Mouse (Mus musculus) natural killer cell, adult 2 months (primary cell): ENCODE data around the gene Rpl34.

ENCODE experiments used
- DNase-seq, 2 experiments: peaks; one replicate each; pipeline ENCODE4 v3.0.0; 2022; ENCODE audit warnings: low spot score in 2 of 2

The Rpl34 gene

DNA sequence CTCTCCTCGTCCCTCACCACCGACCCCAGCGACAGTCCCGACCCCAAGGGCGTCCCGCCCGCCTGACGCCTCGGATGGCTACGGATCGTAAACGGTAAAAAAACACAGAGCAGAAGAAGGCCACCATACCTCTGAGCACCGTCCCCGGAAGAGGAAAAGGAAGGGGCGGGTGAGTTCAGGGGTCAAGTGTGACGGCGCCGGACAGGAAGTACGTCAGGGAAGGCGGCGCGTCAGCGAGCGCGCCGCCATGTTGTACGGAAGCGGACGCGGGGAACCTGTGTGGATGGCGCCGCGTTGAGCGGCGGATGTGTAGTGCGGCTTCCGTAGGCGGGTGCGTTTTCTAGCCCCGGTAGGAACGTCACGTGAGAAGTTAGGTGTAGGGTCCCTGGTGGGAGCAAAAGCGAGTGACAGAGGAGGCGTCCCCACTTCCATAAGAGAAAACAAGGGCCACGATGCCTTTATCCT, at the start of gene Rpl34:
Gene Rpl34, minus strand, starts transcription at position 210 of the 465 bp plus-strand sequence.
- DNase-seq = peak; percentile 90 to 92

DNA sequence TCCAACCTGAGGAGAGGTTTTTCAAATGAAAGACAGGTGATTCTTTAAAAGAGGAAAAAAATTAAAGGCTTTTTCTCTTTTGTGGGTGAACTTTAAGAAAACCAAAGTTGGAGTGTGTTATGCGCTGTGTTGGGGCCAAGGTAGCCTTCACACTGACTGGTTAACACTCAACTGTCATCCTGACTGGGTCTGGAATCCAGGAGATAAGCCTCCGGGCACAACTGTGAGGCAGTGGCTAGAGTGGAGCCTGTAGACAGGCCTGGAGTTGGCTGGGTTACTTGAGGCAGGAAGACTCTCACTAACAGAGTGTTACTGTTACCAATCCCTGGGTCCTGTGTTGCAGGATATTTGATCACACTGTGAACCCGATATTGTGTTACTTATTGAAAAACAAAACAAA, 38.0 kb upstream of the Rpl34 start:
- DNase-seq = no peak

DNA sequence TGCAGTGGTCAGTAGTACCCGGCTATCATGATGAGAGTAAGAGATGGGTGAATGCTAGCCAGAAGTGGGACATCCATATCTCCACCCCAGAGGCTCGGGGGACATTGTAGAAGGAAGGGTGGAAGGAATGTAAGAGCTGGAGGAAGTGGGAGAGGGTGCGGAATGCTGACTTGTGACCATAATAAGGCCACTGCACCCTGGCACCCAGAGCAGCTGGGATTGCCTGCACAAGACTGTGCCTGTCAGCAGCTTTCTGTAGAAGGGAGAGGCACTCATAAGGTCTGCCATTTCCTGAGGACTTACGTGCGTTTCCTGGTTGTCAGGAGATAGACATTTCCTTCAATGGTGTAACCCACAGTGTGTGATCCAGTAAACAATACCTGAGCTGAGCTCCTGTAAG, 33.9 kb upstream of the Rpl34 start:
- no peak for DNase-seq

DNA sequence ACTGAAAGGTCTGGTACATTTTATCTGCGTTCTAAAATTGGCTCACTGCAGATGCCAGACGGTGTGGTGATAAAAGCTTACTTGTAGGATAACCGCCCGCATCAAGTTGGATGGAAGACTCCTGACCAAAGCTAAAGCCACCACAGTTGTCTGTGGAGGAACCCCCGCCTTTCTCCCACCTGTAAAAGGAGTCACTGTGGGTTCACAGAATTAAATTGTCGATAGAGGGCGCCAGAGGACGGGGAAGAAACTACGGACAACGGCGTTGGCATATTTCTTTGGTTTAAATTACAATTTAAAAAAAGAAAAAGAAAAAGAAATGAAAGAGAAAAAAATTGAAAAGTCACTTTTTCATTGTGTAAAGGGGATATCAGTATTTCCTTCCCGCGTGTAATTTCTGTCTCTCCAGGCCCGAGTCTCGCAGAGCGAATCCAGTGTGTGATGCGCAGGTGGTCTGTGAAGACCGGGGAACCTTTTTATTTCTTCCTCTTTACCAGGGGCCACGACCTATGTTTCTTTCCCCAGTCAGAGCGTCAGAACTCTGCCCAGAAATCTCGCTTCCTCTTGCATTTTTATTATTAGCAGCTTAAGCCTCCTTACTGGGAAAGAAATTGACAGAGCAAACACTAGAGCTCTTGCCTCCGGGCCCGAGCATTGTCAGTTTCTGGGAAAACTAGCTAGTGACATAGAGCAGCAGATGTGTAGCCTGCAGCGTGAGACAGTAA, 30.7 kb upstream of the Rpl34 start:
- peak; percentile 27 to 71 for DNase-seq

DNA sequence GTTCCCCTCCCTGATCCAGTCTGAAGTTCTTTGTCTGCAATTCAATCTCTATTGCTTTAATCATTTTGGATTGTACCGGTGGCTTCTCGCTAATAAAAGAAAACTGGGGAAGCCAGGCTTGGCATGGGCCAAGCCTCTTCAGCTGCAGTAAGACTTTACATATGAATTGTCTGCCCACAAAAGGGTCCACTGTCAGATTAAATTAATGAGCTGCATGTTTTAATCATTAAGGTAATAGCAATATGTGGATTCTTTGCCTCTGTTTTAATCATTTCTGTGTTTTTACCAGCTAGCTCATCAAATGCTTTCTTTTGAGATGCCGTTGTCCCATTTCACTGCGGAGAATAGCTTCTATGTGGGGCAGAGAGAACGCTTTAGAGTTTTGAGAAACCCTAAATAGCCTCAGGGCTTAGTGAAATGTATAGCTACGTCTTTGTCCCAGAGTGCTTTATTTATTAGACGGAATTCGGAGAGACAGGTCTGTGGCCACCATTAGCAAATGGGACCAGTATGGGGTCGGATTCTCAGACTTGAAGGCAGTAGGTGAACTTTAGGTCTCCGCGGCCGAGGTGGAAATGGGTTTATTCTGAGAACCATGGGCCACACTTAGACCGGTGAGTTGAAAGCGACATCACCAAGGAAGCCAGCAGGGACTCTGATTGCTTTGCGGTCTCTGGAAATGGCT, 28.1 kb upstream of the Rpl34 start:
- no peak for DNase-seq

DNA sequence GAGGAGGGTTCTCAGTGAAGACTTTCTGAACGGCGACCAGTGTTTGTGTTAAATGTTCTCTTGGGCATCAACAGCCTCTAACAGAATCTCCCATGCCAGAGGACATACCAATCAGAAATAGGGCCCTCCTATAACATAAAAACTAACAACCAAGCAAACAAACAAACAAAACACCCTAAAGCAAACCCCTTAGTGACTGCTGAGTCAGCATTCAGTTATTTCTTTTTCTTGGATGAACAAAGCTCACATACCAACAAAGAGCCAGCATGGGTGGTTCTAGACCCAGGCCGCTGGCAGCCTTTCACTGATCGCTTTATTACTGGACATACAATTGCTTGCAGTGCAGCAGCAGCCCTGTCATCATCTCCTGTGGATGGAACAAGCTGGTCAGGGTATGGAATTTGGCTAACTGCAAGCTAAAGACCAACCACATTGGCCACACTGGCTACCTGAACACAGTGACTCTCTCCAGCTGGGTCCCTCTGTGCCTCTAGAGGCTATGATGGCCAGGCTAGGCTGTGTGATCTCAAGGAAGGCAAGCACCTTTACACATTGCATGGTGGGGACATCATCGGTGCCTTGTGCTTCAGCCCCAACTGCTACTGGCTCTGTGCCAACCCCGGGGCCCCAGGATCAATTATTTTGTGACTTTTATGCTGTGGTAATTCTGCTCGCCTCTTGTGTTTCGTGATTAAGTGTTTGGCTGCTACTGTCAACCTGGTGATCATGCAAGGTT, 27.1 kb upstream of the Rpl34 start:
- no peak for DNase-seq

DNA sequence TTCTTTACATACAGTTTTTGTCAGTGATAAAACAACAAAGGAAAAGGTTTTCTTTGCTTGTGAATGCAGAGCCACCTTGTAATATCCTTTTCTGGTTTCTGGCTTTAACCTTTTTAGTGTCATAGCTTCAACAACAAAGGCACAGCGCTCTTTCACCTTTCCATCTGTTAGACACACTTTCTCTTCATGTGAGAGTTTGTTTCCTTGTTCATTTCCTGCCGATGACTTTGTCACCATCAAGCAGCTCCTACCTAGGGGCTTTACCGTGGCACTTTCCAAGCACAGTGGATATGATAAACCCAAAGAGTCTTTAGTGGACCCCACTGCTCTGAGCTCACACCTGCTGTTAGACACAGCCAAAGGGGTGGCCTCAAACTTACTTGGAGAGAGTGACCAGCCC, 19.0 kb upstream of the Rpl34 start:
- DNase-seq = no peak

DNA sequence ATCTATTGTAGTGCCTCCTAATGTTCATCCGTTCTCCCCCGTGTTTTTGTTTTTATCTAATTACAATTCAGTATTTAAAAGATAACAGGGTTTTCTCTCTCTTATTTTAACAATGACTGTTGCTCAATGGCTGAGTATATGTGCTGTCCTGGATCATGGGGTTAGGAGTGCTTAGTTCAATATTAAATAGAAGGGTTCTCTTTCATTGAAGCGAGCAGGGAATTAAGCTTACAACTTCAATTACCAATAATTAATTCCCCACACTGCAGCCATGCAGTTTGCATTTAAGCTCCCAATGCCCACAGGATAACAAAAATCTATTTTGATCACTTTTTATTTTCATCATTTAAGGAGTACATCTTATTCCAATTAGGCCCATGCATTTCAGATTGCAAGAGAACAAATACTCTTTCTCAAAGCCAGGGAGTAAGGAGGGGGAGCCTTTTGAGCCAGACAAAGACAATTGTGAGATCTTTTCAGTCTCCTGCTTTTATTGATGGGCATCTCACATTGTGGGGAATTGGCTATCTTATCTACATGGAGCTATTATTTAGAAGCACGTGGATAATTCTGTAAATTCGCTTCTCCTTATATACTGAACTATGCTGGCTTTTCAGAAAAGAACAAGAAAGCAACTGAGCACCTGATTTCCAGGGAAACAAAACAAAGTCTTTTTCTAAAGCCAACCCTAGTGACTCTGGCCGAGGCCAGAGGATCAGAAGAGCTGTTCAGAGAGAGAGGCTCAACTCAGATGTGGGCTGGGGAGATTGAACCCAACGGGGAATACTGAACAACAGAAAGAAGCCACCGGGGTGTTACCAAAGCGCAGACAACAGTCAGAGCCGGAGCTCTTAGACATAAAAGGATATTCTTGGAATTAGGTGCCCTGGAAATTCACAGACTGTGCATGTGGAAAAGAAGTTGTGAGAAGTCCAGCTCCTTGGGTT, 16.7 kb upstream of the Rpl34 start:
- no peak for DNase-seq

DNA sequence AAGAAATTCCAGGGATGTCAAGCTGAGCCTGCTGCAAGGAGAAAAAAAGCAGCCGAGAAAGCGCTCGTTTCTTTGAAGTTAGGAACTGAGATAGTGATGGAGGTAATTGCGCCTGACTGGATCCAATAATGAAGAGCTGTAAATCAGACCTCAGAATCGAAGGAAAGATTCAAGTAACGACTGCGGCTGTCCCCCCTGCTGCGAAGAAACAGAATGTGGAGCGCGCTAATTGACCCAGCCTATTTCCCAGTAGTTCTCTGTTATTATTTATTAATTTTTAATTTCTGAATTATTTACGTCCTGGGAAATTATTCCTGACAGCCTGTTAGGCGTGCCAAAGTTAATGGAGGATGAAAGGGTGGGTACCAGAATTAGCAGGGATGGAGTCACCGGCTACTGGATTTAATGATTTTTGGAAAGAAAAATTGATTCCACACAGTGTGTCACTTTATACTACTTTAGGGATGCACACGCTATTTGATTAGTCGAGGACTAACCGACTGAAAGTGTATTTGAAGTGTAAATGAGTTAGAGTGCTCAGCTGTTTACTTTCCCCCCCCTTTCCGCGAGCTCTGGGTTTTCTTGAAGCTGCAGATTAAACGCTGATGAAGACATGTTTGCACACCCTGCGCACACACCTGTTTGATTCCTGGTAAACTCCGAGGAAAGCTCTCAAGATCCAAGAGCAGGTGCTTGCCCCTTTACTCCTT, 7.6 kb upstream of the Rpl34 start:
- no peak for DNase-seq

DNA sequence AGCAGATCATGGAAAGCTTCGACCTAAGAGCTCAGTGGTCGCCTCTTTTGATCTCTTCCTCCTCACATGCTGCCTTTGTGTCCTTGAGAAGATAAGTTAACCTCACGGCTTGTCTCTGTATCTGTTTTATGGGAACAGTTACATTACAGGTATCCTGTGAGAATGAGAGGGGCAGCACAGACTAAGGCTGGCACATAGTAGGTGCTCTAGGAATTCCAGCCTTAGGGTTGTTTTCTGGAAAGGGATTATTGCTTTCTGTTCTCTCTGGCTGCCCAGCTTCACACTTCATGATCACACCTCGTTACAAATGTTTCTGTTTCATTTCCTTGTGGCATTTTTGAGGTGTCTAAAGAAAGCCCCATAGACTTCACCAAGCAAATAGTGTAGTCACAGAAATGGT, 6.6 kb upstream of the Rpl34 start:
- peak in 1 of 2 experiments; percentile 33 for DNase-seq

DNA sequence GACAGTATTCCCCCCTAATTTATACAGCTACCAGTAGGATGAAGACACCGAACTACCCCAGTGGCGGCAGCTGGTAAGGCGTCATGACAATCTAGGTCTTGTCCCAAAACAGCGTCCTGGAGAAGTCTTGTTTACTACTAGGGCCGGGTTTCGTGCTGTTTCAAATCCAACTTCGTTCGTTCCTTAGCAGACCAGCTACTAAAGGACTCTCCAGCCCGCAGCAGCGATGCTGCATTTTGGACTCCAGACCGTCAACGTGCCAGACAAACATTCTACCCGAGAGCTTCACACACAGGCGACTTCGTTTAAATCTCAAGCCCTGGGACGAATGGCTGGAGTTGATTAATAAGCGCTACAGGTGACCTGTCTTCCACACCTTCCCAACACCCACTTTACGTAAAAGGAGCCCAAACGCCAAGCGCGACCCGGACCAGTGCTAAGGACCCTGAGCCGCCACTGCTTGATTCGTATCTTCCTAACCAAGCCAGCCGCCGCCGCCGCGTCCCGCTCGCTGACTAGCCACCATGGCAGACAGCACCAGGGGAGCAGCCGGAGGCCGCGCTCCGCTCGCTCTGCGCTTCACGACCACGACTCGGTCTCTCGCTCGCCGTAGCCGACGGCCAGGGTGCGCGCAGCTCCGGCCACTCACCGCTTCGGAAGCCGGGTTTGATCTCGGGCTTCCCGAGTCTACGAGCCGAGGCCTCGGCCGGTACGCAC, 568 bp downstream of the Rpl34 start:
- DNase-seq = peak; percentile 28 to 45

DNA sequence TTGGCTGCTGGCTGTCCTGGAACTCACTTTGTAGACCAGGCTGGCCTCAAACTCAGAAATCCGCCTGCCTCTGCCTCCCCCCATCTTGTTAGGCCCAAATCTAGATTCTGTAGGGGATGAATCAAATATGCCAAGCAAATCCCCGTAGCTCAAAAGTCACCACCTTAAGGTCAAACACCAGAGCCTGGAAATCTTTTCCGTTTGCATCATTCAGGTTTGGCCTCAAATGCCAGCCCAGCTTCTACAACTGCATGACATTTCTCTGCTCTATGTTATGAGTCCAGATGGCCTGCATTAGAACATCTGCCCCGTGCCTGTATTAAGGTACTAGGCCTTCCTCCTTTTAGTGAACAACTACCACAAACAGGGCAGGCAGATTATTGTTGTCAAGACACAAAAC, 2.5 kb downstream of the Rpl34 start:
- DNase-seq = no peak

DNA sequence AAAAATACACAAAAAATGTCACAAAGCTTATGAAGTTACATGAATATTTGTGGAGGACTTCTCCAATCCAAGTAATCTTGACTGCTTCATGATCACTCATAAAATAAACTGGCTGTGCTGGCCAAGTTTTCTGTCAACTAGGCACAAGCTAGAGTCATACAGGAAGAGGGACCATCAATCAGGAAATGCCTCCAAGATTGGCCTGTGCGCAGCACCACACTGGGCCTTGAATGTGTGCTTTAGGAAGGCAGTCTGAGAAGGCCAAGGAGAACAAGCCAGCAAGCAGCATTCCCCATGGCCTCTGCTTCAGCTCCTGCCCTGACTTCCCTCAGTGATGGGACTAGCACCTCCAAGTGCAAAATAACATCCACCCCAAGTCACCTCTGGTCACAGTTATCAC, 3.2 kb downstream of the Rpl34 start:
- DNase-seq = no peak

DNA sequence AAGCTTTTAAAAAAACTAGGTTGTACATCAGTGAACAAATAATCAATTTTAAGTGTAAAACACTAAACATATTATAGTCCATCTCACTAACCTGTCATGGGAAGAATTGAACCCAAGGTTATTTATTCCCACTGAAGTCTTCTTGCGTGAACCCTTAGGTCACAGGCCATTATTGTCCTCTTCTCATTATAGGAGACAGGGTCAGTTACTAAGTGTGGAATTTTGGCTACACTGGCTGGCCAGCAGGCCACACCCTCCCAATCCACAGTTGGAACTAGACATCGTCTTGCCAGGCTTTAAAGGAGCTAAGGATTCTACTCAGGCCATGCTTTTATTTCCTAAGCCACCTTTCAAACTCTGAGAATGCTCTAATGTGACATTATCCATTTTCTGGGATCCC, 4.5 kb downstream of the Rpl34 start:
- no peak for DNase-seq

DNA sequence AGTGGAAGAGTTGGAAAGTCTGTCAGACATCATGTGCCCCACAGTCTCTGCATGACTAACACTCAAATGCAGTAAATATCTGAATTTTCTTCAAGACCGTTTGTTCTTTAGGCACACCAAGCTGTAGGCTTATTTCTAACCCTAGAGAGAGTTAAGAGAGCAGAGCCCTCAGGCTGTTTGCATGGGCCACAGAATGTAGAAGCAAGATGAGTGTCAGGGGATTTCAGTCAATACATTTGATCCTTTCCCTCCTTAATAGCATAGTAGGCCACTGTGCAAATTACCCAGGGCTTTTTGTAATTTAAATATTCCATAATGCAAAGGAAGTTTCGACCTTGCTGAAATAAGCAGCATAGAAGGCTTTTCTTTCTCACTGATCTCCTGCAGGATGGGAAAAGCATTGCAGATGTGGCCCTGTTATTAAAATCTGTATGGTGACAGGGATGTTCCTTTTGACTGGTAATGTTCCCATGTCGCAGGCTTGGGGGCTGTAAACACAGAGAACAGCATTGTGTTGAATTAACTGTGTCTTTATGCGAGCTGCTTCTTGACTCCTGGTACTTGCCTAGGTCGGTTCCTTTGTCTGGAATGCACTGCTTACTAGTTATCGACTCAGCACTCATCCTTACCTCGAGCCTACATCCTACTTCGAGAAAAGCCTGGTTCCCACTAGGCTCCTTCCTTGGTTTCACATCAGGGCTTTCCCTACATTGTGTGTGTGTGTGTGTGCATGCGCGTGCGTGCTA, 7.3 kb downstream of the Rpl34 start:
- no peak for DNase-seq

DNA sequence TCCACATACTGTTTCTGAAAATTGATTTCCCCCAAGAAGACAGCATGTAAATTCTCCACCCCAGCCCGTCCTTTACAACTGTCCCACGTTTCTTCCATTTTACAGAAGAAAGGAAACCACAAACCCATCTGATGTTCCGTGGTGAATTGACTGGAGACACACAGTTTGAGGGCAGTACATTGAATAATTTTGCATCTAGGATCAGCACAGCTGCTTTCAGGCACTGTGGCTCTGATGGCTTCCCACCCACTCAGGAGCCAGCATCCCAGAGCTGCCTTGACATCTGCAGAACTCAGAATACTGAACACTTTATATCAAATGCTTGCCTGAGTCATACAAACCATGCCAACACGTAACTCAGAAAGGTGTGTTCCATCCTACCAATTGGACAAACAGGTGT, 10.0 kb downstream of the Rpl34 start:
- no peak for DNase-seq

DNA sequence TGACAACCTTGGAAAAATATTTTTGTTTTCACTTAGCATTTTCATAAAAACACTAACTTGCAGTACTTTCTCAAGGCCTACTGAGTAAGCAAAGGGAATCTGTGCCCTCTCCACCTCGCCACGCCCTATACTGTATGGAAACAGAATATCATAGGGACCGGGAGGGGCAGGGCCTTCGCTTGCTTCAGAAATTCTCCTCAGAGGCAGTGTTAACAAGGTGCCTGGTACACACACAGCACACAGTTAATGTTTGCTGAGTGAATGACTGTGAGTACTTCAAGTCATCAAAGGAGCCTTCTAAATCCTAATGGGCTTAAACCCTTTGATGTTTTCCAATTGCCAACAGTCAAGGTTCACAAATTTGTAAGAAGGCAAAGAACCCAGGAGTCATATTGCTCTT, 11.3 kb downstream of the Rpl34 start:
- DNase-seq = no peak

DNA sequence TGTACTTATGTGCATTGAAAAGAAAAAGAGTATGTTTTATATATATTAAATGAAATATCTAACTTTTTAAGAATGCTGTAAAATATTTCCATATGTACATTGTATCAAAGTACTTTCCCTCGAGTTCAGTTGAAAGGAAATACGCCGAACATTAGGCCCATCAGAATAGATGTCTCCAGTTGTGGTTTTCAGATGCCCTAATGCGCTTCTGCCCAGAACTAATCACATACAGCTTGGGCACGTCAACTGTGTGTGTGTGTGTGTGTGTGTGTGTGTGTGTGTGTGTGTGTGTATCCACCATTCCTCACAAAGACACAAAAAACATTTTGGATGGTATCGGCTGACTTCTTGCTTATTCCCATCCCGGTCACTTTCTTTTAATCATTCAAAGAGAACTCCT, 13.6 kb downstream of the Rpl34 start:
- no peak for DNase-seq

DNA sequence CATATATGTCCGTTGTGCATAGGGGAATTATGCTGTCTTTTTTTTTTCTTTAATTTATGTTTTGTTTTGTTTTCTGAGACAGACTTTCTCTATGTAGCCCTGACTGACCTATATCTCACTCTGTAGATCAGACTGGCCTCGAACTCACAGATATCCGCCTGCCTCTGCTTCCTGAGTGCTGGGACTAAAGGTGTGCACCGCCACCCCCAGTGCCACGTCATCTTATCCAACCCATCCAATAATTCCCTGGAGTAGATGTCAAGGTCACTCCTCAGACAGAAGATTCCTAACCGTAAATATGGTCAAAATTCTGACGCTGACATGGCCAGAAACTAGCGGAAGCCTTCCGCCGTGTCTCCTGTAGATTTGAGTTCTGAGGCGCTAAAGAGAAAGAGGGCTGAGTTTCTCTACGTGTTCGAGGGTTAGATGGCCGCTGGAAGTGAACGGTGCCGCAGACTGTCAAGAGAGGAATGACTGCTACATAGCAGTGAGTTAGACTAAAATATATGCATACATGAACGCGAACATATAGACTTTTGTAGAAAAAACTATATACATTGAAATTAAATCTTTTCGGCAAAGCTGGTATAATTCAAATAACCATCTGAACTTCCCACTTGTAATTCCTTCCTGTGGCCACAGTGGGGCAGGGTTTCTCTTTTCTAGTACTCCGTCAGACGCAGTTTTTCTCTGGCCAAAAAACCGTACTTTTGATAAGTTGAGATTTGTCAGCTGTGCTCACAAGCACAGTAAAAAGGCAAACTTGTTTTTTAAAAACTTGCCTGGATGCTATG, 15.2 kb downstream of the Rpl34 start:
- peak; percentile 45 to 71 for DNase-seq
